Mouse (Mus musculus): ENCODE data around the gene H2afx.
"Not testable (repeated sequence)": the region's sequence is repeated elsewhere in the genome, so short reads cannot be mapped to it uniquely, and the experiment has no call there.

Gene H2afx

GRCm38 (mm10) chr9:44342605-44343004, 8.1 kb downstream of the H2afx start:
- DNase-seq = no peak

GRCm38 (mm10) chr9:44343290-44343689, 8.8 kb downstream of the H2afx start:
- DNase-seq = no peak

GRCm38 (mm10) chr9:44343781-44344421, 9.4 kb downstream of the H2afx start, which contains the start of gene Hmbs:
Gene Hmbs (minus strand): TSS chr9:44344228.
- peak; percentile 89 for DNase-seq

- no peak for DNase-seq
These were observed 11.3 kb downstream of the H2afx start for GRCm38 (mm10) chr9:44345570-44346433.

GRCm38 (mm10) chr9:44347166-44347565, 12.7 kb downstream of the H2afx start:
- DNase-seq = no peak

GRCm38 (mm10) chr9:44347621-44348020, 13.1 kb downstream of the H2afx start:
- no peak for DNase-seq

- no peak for DNase-seq
These were observed 14.1 kb downstream of the H2afx start for GRCm38 (mm10) chr9:44348546-44348945.

- DNase-seq = no peak
These were observed 16.9 kb downstream of the H2afx start for GRCm38 (mm10) chr9:44351396-44351795.

GRCm38 (mm10) chr9:44352337-44352736, 17.8 kb downstream of the H2afx start:
- DNase-seq = no peak

- no peak for DNase-seq
These were observed 18.6 kb downstream of the H2afx start for GRCm38 (mm10) chr9:44353142-44353541.

- DNase-seq = peak; percentile 49
These were observed 22.7 kb downstream of the H2afx start for GRCm38 (mm10) chr9:44357207-44357606.

GRCm38 (mm10) chr9:44361190-44361917, 26.9 kb downstream of the H2afx start, which contains the start of gene Vps11:
Gene Vps11 (minus strand): TSS chr9:44361670.
- peak; percentile 96 for DNase-seq

GRCm38 (mm10) chr9:44361931-44362330, 27.4 kb downstream of the H2afx start:
- DNase-seq = not testable (repeated sequence)

- DNase-seq = peak; percentile 67
These were observed 30.0 kb downstream of the H2afx start for GRCm38 (mm10) chr9:44364480-44364879.

GRCm38 (mm10) chr9:44373386-44373785, 38.9 kb downstream of the H2afx start:
- no peak for DNase-seq

GRCm38 (mm10) chr9:44376141-44376540, 41.6 kb downstream of the H2afx start:
- no peak for DNase-seq

GRCm38 (mm10) chr9:44377335-44377734, 42.8 kb downstream of the H2afx start:
- not testable (repeated sequence) for DNase-seq

- DNase-seq = no peak
These were observed 43.7 kb downstream of the H2afx start for GRCm38 (mm10) chr9:44378153-44378730.

GRCm38 (mm10) chr9:44379054-44379834, 44.8 kb downstream of the H2afx start, which contains the start of gene Hyou1:
Gene Hyou1 (plus strand): TSS chr9:44379490.
- DNase-seq = peak; percentile 99

GRCm38 (mm10) chr9:44379862-44380261, 45.4 kb downstream of the H2afx start:
- DNase-seq = no peak

GRCm38 (mm10) chr9:44384596-44384995, 50.1 kb downstream of the H2afx start:
- DNase-seq = no peak
